Mouse (Mus musculus) neural tube, embryonic 10.5 days (tissue): ENCODE data around the gene Scmh1.

Experiments used
- DNase-seq: peaks from one replicate; pipeline ENCODE4 v3.0.0-alpha.2; 2017; ENCODE audit warnings: low spot score; ENCODE audit errors: extremely low spot score

The Scmh1 gene

DNA sequence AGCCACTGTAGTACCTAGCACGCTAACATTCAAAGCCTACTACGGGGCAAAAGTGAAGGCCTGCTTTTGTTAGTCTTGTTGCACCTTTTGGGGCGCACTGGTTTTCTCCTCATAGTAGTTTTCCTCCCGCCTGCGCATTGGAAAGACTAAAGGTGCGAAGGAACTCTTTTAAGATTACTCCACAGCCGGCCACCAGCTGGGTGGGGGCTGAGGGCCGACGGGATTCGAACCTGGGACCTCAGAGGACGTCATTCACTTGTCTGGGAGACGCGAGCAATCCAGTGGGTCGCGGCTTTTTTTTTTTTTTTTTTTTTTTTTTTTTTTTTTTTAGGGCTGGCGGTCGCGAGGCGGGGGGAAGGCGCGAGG is 320 bp upstream of the Scmh1 start:
- DNase-seq: no peak

DNA sequence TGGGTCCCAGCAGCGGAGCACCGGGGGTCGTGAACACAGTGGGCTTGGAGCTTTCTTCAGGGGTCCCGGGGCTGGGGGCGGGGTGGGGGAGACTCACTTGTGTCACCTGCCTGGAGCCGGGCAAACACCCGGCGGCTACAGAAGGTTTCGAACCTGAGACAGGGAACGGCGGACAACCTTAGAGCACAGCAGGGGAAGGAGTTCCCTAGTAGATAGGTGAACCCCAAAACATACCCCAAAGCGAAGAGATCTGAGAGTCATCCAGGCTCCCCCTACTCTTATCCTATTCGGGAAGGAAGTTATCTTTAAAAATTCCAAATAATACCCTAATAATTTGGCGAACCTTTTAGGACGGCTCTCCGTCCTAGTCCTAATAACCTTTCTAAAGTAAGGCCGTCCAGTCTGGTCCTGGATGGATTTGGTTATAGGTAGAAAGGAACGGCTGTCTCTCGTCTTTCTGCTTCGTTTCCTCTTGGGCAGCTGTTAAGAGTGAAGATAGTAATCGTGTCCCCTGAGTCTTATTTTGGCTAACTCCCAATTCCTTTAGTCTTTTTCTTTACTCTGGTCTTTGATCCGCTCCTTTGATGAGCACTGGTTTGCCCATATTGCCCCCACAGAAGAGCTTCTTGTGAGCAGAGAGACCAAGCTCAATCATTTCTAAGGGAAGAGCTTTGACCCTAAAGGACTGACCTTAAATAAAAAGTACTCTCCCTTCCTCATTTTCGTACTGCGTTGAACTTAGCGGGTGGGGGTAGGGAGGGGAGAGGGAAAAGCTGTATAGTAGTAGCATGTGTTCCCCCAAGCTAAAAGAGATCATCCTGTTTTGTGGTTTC is 941 bp downstream of the Scmh1 start:
- DNase-seq: no peak

DNA sequence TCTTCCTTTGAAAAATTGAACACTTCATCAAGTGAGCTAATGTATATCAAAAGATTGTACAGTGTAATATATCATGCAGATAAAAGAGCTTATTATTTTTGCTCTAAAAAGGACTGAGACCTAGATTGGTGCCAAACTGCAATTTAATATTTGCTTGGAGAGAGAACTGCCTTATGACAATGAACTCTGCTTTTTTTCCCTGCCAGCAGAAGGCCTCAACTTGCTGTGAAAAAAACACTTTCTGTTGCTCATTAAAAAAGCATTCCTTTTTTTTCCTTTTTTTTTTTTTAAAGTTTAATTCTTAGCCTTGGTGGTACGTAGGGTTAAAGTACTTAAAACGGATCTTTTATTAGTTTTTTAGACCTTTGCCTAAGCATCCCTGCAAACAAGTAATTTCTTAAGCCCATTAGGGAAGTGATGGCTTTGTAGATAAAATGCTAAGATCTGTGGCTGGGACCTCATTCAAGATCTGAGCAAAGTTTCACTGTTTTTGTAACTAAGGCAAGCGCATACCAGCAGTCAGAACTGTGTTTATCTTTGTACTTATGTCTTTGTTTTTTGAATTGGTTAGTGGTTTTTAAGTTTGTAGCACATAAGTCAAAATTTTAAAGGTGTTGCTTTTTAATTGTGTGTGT is 1.7 kb downstream of the Scmh1 start:
- no peak for DNase-seq

DNA sequence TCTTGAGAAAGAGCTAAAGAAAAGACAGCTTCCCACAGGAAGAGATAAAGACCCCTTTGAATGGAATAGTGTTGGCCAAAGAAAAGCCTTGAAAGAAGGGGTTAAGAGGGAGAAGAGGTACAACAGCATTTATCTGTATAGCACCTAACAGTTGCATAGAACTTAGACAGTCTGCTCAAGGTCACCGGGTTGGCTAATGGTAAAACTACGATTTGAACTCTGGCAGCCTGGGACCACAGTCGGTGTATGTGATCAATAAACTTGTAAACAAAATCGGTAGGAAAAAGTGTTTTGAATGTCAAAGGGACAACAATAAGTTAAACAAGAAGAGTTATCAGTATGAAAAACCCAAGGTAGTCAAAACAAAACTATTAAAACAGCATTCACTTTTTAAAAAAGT is 13.0 kb downstream of the Scmh1 start:
- no peak for DNase-seq

DNA sequence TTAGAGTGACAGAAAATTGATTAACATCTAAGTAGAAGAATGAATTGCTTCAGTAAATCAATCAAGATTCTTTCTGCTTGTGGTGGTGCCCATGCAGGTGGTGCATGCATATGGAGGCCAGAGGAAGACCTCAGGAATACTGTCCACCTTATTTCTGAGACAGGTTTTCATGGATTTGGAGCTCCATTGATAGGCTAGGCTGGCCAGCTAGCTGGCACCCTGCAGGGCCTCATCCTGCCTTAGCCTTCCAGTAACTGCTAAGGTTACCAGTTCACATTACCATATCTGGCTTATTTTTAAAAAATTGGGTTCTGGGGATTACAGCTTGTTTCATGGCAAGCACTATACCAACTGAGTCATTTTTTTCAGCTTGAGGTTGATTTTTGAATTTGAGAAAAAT is 15.1 kb downstream of the Scmh1 start:
- DNase-seq: no peak

DNA sequence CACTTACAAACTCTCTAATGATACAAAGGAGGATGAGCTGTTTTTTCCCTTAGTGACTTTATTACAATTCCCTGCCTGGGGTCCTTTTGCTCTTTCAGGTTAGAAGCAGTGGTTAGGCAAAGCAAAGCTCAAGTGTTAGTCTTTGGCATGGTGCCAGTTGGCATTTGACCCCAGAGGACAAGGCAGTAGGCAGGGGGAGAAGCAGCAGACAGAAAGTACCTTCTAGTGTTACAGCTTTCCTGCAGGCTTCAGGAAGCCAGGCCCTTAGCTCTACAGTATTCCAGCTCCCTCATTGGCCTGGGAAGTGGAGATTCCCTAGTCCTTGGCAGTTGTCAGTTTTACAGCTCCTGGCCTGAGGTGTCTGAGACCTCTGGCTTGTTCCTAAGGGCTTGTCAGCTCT is 15.6 kb downstream of the Scmh1 start:
- no peak for DNase-seq

DNA sequence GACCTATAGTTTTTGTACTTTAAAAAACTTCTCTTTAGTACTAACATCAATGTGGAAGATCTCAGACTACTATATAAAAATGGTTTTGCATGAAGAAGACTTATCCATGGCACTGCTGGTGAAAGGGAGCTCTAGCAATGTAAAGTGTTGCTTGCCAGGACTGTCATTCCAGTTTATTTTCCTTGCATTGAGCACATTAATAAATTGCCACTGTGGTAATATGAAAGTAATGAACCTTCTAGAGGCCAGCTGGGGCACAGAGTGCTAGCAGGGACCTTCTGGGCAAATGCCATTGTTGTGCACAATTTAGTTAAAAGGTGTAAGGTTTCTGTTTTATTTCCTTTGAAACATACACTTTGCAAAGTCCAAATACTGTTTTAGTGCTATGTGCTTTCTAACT is 25.5 kb downstream of the Scmh1 start:
- DNase-seq: no peak

DNA sequence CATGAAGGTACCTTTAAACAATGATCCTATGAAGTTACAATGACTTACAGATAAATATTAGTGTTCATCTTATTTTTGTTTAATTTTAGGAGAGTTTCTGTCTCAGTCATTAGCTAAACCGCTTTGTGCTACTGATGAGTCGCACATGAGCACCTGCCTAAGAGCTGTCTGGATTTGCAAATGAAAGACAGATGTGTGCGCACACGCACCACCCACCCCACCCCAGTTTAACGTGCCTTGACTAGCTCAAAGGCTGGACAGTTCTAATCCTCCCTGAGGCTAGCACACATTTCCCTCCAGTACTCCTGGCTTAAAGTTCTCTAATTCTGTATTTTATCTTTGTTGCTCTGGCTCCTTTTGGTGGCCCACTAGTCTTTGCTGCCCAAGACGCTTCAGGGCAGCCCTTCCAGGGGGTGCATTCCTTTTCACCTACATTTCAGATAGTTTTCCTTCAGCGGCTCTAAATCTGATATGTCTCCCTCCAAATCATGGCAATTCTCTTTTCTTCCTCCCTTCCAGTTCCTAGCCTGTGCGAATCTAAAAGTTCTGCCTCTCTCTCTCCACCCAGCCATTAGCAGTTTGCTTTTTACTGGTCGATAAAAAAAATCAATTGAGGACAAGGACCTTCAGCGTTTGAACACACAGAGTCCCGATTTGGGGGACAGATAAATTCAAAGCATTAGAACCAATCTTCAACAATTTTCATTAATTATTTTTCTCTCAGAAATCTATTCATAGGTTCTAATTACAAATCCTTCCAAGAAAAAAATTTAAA is 27.7 kb downstream of the Scmh1 start:
- DNase-seq: no peak

DNA sequence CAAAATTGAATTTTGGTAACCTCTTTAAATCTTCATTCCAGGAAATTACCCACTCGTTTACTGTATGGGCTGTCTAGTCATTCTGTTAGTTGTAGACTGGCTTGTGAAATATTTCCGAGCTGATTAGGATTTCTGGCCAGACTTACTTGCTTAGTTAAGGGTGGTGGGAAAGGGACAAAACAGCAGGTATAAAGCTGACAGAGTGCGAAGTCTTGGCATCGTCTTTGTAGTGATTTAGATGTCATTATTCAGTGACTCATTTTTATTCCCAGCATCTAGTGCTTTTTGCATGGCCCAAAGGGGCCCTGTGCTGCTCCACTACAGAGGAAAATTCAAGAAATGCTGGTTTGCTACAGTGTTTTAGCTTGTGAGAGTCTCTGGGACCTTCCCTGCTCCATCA is 56.7 kb downstream of the Scmh1 start:
- no peak for DNase-seq

DNA sequence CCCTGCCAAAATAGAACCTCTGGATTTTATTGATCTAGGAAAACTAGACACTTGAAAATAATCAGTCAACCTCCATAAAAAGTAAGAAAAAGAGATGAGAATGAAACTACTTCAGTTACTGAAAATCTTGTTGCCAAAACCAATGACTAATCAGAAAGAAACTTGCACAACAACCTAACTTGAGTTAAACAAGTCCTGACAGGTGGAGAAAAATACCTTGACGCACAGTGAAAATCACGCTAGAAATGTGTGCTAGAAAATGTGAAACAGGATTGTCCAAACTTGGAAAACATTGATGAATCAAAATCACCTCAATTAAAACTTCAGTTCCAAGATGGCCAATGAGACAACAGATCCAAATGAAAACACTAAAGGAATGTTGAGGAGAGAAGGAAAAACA is 67.9 kb downstream of the Scmh1 start:
- no peak for DNase-seq

DNA sequence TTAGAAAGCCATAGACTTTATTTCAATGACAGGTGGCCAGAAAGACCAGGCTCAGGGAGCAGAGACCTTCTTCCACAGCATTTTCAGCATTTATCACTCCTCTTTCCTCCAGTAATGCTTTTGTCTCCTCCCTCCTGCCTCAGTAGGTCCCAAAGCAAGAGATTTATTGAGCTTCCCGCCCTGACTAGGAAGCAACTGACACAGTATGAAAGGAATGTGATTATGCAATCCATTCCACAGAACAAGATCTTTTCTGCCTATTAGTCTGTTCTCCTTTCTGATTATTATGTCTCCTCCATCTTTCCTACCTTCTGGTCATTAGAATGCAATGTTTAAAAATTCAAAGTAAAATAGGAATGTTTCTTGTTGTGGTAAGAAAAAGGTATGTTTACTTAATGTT is 82.6 kb downstream of the Scmh1 start:
- DNase-seq: no peak

DNA sequence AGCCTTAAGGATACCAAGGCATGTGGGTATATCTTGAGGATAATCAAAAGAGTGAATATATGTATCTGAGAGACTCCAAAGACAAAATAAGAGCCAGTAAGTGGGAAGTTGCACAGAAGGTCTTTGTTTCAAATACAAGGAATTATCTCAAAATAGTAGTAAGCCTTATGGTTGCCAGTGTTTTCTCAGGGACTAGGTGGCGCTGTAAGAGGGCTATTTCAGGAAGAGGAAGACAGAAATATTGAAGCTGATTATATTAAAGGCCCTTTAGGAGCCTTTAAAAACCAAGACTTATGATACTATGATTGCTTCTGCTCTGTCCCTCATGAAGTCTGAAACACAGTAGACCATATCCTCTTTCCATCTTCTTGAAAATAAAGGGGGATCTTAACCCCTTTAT is 101.9 kb downstream of the Scmh1 start:
- no peak for DNase-seq

DNA sequence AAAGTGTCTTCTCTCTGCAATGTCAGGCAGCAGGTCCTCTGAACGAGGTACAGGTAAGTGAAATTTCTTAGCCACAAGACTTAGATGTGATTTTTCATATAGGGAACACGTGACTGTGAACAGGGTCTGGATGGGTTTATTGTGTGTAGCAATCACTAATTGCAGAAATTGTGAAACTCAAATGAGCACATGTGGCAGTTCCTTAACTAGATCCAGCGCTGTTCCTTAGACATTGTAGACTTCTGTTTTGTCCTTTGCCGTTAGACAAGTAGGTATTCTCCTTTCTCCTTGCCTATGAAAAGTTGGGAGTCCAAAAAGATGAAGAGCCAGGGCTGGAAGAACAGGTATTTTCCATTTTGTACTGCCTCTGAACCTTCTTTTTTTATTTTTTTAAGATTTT is 106.1 kb downstream of the Scmh1 start:
- no peak for DNase-seq

DNA sequence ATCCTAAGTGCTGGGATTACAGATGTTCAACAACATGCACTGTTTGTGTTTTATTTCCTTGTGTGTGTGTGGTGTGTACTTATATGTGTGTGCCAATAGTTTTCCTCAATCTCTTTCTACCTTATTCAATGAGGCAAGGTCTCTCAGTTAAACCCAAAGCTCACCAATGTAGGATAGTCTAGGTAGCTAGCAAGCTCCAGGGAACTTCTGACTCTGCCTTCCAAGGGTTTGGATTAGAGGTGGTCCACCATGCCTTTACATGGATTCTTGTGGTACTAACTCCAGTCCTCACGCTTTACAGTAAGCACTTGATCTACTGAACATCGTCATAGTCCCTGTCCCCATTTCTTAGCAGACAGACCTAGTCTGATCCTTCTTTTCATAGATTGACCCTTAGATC is 109.3 kb downstream of the Scmh1 start:
- no peak for DNase-seq

DNA sequence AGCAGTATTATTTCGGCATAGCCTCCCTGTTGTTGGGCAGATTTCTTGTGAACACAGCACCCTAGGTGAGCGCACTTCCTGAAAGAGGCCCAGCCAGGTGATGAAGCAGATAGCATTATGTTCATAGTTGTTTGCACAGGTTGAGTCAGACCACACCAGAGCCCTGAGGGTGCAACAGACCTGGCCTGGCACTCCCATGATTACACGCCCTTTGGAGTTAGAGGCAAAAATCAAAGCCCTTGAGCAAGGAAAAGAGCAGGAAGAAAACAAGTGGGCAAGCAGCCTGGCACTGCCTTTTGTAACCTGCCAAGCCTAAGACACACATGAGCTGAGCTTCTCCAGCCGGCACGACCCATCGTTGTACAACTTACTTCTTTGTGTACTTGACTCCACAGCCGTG is 111.4 kb downstream of the Scmh1 start:
- no peak for DNase-seq

DNA sequence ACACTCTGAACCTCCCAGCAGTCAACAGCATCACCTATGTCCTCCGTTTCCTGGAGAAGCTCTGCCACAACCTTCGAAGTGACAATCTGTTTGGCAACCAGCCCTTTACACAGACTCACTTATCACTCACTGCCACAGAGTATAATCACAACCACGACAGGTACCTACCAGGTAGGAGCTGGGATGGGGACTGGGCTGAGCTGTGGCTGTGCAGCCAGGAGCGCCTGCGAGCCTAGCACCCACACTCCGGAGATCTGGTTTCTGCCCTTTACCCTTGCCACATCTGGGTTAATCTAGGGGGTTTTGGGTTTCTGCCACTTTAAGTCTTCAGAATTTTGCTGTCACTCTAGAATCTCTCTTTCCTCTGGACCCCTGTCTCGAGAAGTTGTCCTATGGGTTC is 111.8 kb downstream of the Scmh1 start:
- DNase-seq: no peak

DNA sequence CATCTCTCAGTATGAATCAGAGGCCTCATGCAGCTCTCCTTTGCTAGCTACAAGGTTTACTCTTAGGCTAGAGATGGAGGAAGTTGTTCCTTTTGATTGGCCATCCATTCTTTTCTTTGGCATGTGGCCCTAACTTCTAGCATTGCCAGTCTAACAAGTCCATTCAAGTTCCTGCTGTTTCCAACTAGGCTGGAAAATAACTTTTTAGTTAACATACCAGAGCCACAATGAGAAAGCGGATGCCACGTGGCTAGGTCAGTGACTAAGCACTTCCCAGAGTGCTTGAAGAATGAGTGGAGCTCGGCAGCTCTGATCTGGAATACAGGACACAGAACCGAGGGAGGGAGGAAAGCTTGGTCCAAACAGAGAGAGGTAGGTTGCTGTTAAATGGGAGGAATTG is 112.3 kb downstream of the Scmh1 start:
- no peak for DNase-seq

DNA sequence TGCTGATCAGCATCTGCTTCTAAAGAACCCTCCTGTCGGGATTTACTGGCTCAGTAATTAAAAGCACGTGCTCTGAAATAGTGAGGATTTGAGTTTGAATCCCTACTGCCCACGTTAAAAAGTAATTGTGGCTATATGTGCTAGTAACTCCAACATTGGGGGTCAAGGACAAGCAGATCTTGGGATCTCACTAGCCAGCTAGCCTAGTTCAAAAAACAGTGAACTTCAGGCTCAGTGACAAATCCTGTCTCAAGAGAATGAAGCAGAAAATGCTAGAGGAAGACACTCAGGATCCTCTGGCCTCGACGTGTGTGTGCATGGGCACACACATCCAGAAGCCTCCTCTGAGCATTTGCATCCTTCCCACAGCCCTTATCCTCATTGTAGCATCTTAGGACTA is 116.7 kb downstream of the Scmh1 start:
- DNase-seq: no peak

DNA sequence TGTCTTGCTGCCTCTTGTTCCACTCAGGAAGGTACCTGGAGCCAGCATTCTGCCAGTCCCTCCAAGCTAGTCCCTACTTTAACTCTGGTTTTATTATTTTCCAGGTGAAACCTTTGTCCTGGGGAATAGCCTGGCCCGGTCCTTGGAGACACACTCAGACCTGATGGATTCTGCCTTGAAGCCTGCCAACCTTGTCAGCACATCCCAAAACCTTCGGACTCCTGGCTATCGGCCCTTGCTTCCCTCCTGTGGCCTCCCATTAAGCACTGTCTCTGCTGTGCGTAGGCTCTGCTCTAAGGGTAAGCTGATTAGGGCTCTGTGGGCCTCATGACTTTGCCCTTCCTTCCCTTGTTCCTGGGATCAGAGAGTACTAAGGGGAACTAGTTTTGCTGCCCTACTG is 117.3 kb downstream of the Scmh1 start:
- DNase-seq: no peak

DNA sequence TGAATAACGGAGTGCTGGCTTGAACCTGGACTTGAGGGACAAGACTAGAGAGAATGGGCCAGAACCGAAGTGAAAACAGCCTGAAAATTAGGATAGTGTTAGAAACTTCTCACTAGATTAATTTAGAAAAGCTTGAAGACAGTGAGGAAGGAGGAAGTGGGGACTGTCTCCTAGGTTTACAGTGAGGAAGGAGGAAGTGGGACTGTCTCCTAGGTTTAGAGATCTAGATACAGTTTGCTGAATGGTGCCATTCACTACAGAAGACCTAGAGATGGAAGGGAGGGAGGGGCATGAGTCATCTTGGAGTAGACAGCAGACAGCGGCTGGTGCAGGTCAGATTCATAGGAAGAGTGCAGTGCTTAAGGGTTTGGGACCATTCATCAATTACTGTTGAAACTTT is 118.0 kb downstream of the Scmh1 start:
- DNase-seq: no peak

DNA sequence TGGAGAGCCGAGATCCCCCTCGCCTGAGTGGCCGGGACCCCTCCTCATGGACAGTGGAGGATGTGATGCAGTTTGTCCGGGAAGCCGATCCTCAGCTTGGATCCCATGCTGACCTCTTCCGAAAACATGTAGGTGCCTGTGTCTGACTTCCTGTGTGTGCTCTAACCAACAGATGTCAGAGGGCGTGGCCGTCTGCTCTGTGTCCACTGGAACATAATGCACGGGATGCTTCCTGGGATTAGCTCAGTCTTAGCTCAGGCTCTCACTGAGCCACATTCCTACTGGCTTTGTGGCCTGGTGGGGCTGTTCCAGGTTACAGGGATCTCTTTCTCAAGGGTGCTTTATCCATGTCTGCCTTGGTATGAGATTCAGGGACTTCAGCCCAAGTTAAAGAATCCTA is 123.1 kb downstream of the Scmh1 start:
- DNase-seq: no peak

DNA sequence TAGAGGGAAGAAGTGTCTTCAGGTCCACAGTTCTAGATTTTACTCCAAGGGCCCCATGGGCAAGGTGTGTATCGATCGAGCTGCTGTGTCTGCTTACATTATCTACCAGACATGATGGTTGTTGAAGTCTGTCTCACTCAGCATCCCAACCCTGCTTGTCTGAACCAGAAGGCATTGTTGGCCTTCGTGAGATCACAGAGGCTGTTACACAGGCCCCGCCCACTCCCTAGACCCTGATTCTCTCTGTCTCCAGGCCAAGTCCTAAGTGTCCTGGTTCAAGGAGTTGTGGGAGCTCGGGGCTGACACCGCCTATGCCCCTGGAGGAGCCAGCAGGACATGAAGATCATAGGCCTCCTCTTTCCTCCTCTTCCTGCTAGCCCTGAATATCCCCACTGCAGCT is 126.9 kb downstream of the Scmh1 start, which contains the start of gene Slfnl1:
TSS of gene Slfnl1 (plus strand) at position 246 of the 400 bp plus-strand sequence.
- no peak for DNase-seq

DNA sequence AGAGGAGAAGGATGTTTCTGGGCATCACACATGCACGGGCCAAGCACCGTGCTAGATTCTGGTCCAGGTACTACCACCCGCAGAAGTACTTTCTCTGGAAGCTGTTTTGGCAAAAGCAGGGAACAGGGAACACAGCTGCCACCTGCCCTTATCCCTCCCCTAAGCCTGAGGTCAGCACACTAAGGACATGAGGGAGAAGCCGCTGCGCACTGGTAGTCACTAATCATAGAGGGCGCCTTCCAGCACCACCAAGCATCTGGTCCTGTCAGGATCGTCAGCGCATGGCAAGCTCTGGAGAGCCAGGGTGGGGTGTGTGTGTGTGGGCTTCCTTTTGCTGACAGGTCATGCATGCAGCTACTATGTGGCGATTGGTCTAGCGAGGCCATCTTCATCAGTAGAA is 133.6 kb downstream of the Scmh1 start:
- DNase-seq: no peak
